Mouse (Mus musculus): ENCODE results near the gene Myh14.

Myh14 gene

GRCm38 (mm10) chr7:44683656-44684055 lies 13.0 kb upstream of the Myh14 start:
- TF ChIP-seq GATA4 (IDR thresholded peaks at IDR 0.05; ENCODE audit: insufficient replicate concordance, low read length): no peak

- TF ChIP-seq GATA4 (IDR thresholded peaks at IDR 0.05; ENCODE audit: insufficient replicate concordance, low read length): no peak
Measured at GRCm38 (mm10) chr7:44676611-44677010, 6.0 kb upstream of the Myh14 start.

- TF ChIP-seq GATA4 (IDR thresholded peaks at IDR 0.05; ENCODE audit: insufficient replicate concordance, low read length): no peak
Measured at GRCm38 (mm10) chr7:44676126-44676525, 5.5 kb upstream of the Myh14 start.

- TF ChIP-seq GATA4 (IDR thresholded peaks at IDR 0.05; ENCODE audit: insufficient replicate concordance, low read length): no peak
Measured at GRCm38 (mm10) chr7:44675171-44675570, 4.5 kb upstream of the Myh14 start.

- TF ChIP-seq GATA4 (IDR thresholded peaks at IDR 0.05; ENCODE audit: insufficient replicate concordance, low read length): no peak
Measured at GRCm38 (mm10) chr7:44674511-44674910, 3.9 kb upstream of the Myh14 start.

- no peak for TF ChIP-seq GATA4 (IDR thresholded peaks at IDR 0.05; ENCODE audit: insufficient replicate concordance, low read length)
Measured at GRCm38 (mm10) chr7:44672193-44672592, 1.6 kb upstream of the Myh14 start.

GRCm38 (mm10) chr7:44669103-44669502 lies 1.5 kb downstream of the Myh14 start:
- TF ChIP-seq GATA4 (IDR thresholded peaks at IDR 0.05; ENCODE audit: insufficient replicate concordance, low read length): no peak

- no peak for TF ChIP-seq GATA4 (IDR thresholded peaks at IDR 0.05; ENCODE audit: insufficient replicate concordance, low read length)
Measured at GRCm38 (mm10) chr7:44667996-44668738, 2.5 kb downstream of the Myh14 start.

GRCm38 (mm10) chr7:44666462-44666861 lies 4.2 kb downstream of the Myh14 start:
- no peak for TF ChIP-seq GATA4 (IDR thresholded peaks at IDR 0.05; ENCODE audit: insufficient replicate concordance, low read length)

- no peak for TF ChIP-seq GATA4 (IDR thresholded peaks at IDR 0.05; ENCODE audit: insufficient replicate concordance, low read length)
Measured at GRCm38 (mm10) chr7:44664731-44665130, 5.9 kb downstream of the Myh14 start.

GRCm38 (mm10) chr7:44663546-44663945 lies 7.1 kb downstream of the Myh14 start:
- no peak for TF ChIP-seq GATA4 (IDR thresholded peaks at IDR 0.05; ENCODE audit: insufficient replicate concordance, low read length)

- no peak for TF ChIP-seq GATA4 (IDR thresholded peaks at IDR 0.05; ENCODE audit: insufficient replicate concordance, low read length)
Measured at GRCm38 (mm10) chr7:44662569-44662968, 8.1 kb downstream of the Myh14 start.

- TF ChIP-seq GATA4 (IDR thresholded peaks at IDR 0.05; ENCODE audit: insufficient replicate concordance, low read length): no peak
Measured at GRCm38 (mm10) chr7:44662168-44662567, 8.5 kb downstream of the Myh14 start.

GRCm38 (mm10) chr7:44661219-44661618 lies 9.4 kb downstream of the Myh14 start:
- TF ChIP-seq GATA4 (IDR thresholded peaks at IDR 0.05; ENCODE audit: insufficient replicate concordance, low read length): no peak

- no peak for TF ChIP-seq GATA4 (IDR thresholded peaks at IDR 0.05; ENCODE audit: insufficient replicate concordance, low read length)
Measured at GRCm38 (mm10) chr7:44655504-44655903, 15.1 kb downstream of the Myh14 start.

GRCm38 (mm10) chr7:44653773-44654172 lies 16.9 kb downstream of the Myh14 start:
- no peak for TF ChIP-seq GATA4 (IDR thresholded peaks at IDR 0.05; ENCODE audit: insufficient replicate concordance, low read length)

GRCm38 (mm10) chr7:44651416-44651815 lies 19.2 kb downstream of the Myh14 start:
- TF ChIP-seq GATA4 (IDR thresholded peaks at IDR 0.05; ENCODE audit: insufficient replicate concordance, low read length): no peak

All from liver, adult (tissue).